Mouse (Mus musculus) ES-Bruce4 (cell line): ENCODE data around the gene Zdhhc1.

Experiments
- CTCF ChIP-seq: IDR thresholded peaks from one replicate; pipeline ENCODE4 v1.8.1; 2011; ENCODE audit warnings: low read depth, low read length
- EP300 ChIP-seq: IDR thresholded peaks from 2 replicates; pipeline ENCODE4 v1.6.1; 2011; ENCODE audit warnings: low read depth, low read length; ENCODE audit not compliant: insufficient read depth
- POLR2A ChIP-seq: IDR thresholded peaks from one replicate; pipeline ENCODE4 v1.8.1; 2011; ENCODE audit warnings: low read length; ENCODE audit not compliant: insufficient read depth

GRCm38 (mm10) chr8:105504617-105505016 lies 7.9 kb upstream of the Zdhhc1 start:
- no peak for TF ChIP-seq CTCF
- no peak for TF ChIP-seq POLR2A
- TF ChIP-seq EP300, result no peak
